Mouse (Mus musculus): ENCODE measurements around the gene Tiam1. TPM values are rescaled to one million over a fixed set of nuclear protein-coding genes. Genes with fewer than 3 reads are reported as not detected.

The Tiam1 gene
- total RNA-seq, 2 experiments from 2014 or later: 106 to 116 TPM

- no peak for DNase-seq
Measured at GRCm38 (mm10) chr16:90045611-90046010, 98.0 kb downstream of the Tiam1 start.

GRCm38 (mm10) chr16:90044004-90044754, 99.4 kb downstream of the Tiam1 start:
- DNase-seq: no peak

- DNase-seq: peak; percentile 31 to 51
Measured at GRCm38 (mm10) chr16:90042874-90043273, 100.7 kb downstream of the Tiam1 start.

- no peak for DNase-seq
Measured at GRCm38 (mm10) chr16:90042386-90042785, 101.2 kb downstream of the Tiam1 start.

GRCm38 (mm10) chr16:90040771-90041364, 102.7 kb downstream of the Tiam1 start:
- peak; percentile 59 to 64 for DNase-seq

GRCm38 (mm10) chr16:90035595-90036110, 107.9 kb downstream of the Tiam1 start:
- no peak for DNase-seq

GRCm38 (mm10) chr16:90030355-90030754, 113.2 kb downstream of the Tiam1 start:
- DNase-seq: no peak

- DNase-seq: no peak
Measured at GRCm38 (mm10) chr16:90027886-90028285, 115.7 kb downstream of the Tiam1 start.

- DNase-seq: no peak
Measured at GRCm38 (mm10) chr16:90025526-90026172, 117.9 kb downstream of the Tiam1 start.

- no peak for DNase-seq
Measured at GRCm38 (mm10) chr16:90023665-90024010, 119.9 kb downstream of the Tiam1 start.

GRCm38 (mm10) chr16:90022932-90023664, 120.5 kb downstream of the Tiam1 start:
- DNase-seq: no peak

- no peak for DNase-seq
Measured at GRCm38 (mm10) chr16:90016046-90016445, 127.5 kb downstream of the Tiam1 start.

- no peak for DNase-seq
Measured at GRCm38 (mm10) chr16:90014596-90014995, 129.0 kb downstream of the Tiam1 start.

GRCm38 (mm10) chr16:90011521-90012181, 131.9 kb downstream of the Tiam1 start:
- no peak for DNase-seq

GRCm38 (mm10) chr16:90008504-90008903, 135.1 kb downstream of the Tiam1 start:
- DNase-seq: no peak

GRCm38 (mm10) chr16:90007391-90007977, 136.1 kb downstream of the Tiam1 start:
- no peak for DNase-seq

GRCm38 (mm10) chr16:90003556-90003955, 140.0 kb downstream of the Tiam1 start:
- DNase-seq: no peak

GRCm38 (mm10) chr16:89995155-89995554, 148.4 kb downstream of the Tiam1 start:
- DNase-seq: no peak

GRCm38 (mm10) chr16:89993991-89994825, 149.4 kb downstream of the Tiam1 start:
- DNase-seq: no peak

GRCm38 (mm10) chr16:89993506-89993905, 150.1 kb downstream of the Tiam1 start:
- DNase-seq: no peak

- DNase-seq: no peak
Measured at GRCm38 (mm10) chr16:89991701-89992152, 151.8 kb downstream of the Tiam1 start.
